Mouse (Mus musculus) R1 (cell line): Measurements from ENCODE around the gene Arf3.

Experiments
- DNase-seq: peaks from one replicate; pipeline ENCODE4 v3.0.0-alpha.2; 2018; ENCODE audit warnings: low read depth, low spot score

Gene Arf3

GRCm38 (mm10) chr15:98790761-98791160 is 27.7 kb upstream of the Arf3 start:
- DNase-seq, result no peak

DNA sequence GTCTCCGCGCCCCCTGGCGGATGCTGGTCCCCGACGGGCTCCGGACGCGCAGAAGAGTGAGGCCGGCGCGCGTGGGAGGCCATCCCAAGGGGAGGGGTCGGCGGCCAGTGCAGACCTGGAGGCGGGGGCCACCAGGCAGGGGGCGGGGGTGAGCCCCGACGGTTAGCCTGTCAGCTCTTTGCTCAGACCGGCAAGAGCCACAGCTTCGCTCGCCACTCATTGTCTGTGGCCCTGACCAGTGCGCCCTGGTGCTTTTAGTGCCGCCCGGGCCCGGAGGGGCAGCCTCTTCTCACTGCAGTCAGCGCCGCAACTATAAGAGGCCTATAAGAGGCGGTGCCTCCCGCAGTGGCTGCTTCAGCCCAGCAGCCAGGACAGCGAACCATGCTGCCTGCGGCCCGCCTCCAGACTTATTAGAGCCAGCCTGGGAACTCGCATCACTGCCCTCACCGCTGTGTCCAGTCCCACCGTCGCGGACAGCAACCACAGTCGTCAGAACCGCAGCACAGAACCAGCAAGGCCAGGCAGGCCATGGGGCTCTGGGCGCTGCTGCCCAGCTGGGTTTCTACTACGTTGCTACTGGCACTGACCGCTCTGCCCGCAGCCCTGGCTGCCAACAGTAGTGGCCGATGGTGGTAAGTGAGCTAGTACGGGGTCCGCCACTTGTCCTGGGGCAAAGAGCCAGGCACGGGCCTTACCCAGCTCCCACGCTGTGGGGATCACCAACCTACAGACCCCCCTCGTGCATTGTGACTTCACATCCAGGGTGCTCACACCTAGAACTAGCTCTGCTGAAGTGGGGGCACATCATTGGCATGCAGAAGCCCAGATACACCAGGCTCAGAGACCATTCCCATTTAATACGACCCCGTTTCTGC is 26.9 kb upstream of the Arf3 start, which contains the start of gene Wnt1:
Gene Wnt1, plus strand, starts transcription at position 197 of the 875 bp plus-strand sequence.
- peak; percentile 57 for DNase-seq

DNA sequence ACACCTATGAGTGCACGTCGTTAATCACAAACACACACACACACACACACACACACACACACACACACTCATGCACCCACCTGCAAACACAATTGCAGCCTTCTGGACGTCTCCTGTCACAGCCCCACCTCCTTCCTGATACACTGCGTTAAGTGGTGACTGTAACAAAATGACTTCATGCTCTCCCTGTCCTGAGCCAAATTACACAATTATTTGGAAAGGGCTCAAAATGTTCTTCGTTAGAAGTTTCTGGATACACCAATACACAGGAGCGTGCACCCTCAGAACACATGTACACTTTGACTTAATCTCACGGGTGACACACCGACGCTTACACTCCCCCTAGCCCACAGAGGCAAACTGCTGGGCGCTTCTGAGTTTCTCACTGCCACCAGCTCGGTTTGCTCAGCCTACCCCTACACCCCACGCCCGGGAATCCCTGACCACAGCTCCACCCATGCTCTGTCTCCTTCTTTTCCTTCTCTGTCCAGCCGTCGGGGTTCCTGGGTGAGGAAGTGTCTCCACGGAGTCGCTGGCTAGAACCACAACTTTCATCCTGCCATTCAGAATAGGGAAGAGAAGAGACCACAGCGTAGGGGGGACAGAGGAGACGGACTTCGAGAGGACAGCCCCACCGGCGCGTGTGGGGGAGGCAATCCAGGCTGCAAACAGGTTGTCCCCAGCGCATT is 26.1 kb upstream of the Arf3 start:
- DNase-seq, result no peak

- DNase-seq, result peak; percentile 25
Measured at GRCm38 (mm10) chr15:98787930-98788329, 24.9 kb upstream of the Arf3 start.

- DNase-seq, result peak; percentile 87
Measured at GRCm38 (mm10) chr15:98785744-98786143, 22.7 kb upstream of the Arf3 start.

DNA sequence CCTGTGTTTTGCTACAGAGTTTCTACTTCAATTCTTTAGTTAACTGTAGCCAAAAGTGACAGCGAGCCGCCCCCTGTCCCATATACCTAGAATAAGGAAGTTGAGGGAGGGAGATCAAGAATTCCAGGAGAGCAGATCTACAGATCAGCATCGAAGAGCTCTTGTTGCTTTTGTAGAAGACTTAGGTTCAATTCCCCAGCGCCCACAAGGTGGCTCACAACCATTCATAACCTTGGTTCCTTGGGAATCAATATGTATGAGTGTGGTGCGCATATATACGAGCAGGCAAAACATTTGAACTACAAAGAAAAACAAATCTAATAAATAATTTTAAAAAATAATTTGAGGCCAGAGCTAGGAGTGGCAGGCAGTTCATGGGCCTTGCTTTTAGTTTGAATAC is 18.2 kb upstream of the Arf3 start:
- DNase-seq, result no peak

- DNase-seq, result no peak
Measured at GRCm38 (mm10) chr15:98780573-98780972, 17.6 kb upstream of the Arf3 start.

- DNase-seq, result no peak
Measured at GRCm38 (mm10) chr15:98780075-98780474, 17.1 kb upstream of the Arf3 start.

GRCm38 (mm10) chr15:98778806-98779205 is 15.8 kb upstream of the Arf3 start:
- no peak for DNase-seq

- peak; percentile 58 for DNase-seq
Measured at GRCm38 (mm10) chr15:98778191-98778770, 15.3 kb upstream of the Arf3 start.

DNA sequence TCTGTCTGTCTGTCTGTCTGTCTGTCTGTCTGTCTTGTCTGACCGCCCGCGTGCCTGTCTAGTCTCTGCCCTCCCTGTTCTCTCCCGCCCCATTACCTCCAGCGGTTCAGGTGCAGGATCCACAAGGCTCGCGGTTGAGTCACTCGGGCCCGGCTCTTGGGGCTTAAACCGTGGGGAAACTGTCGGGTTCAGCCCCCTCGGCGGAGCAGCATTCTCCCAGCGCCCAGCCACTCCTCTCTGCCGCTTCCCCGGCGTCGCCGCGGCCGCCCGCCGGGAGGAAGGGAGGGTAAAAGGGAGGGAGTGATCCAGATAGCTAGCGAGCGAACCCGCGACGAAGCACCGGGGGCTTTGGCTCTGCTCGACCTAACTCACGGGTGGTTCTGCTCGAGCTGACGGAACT is 14.7 kb upstream of the Arf3 start, which contains the start of gene Wnt10b:
Gene Wnt10b, minus strand, starts transcription at position 389 of the 400 bp plus-strand sequence.
- no peak for DNase-seq

- DNase-seq, result no peak
Measured at GRCm38 (mm10) chr15:98777005-98777616, 14.1 kb upstream of the Arf3 start.

DNA sequence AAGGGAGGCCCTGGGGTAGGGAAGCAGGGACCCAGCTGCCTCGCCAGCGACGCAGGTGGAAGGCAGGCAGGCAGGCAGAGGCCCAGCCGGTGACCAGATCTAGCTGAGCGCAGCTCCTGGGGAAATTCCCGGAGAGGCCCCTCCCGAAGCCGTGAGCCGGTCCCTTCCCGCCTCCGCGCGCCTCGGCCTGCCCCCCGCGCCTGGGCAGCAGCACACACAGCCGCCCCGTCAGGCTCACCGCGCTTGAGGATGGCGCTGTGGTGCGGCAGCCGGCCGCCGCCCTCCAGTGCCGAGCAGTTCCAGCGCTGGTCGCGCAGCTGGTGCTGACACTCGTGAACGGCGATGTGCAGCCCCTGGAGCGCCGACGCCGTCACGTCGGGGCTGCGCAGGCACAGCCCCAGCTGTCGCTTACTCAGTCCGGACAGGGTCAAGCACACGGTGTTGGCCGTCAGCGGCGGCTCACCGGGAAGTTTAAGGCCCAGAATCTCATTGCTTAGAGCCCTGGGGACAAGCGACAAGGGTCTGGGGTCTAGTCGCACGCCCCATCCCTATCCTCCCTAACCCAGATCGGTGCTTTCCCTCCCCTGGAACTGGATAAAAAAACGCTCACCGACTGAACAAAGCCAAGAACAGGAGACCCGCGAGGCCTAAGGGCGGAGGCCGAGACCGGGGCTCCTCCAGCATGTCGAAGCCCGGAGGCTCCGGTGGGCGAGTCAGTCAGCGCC is 13.4 kb upstream of the Arf3 start:
- no peak for DNase-seq

DNA sequence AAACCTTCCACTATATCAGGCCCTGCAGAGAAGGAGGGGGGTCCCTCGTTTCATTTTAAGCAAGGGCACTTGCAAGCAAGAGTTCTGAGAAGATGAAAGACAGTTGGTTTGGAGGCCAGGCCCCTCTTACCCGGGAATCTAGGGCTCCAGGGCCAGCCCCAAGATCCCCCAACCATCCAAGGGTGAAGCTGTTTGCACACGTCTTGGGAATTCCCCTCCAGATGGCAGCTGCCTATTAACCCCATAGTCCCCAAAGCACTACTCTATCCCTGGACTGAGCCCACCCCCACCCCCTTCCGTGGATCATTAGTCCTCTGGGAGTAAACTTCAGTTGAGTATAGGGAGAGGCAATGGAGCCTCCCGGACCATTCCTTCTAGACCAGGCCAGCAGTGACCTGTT is 12.5 kb upstream of the Arf3 start:
- DNase-seq, result no peak

DNA sequence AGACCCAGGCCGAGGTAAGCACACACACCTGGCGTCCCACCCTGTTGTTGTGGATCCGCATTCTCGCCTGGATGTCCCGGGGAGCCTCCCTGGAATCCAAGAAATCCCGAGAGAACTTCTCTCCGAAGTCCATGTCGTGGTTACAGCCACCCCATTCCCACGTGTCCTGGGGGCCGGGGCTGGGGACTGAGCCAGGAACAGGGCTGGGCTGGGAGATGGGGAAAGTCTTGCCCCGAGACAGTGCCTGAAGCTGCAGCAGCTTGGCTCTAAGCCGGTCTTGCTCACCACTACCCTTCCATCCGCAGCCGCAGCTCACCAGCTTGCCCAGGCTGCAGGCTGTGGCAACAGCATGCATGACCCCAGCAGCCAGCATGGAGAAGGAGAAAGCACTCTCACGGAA is 11.1 kb upstream of the Arf3 start:
- no peak for DNase-seq

GRCm38 (mm10) chr15:98772511-98773211 is 9.6 kb upstream of the Arf3 start:
- peak; percentile 47 for DNase-seq

DNA sequence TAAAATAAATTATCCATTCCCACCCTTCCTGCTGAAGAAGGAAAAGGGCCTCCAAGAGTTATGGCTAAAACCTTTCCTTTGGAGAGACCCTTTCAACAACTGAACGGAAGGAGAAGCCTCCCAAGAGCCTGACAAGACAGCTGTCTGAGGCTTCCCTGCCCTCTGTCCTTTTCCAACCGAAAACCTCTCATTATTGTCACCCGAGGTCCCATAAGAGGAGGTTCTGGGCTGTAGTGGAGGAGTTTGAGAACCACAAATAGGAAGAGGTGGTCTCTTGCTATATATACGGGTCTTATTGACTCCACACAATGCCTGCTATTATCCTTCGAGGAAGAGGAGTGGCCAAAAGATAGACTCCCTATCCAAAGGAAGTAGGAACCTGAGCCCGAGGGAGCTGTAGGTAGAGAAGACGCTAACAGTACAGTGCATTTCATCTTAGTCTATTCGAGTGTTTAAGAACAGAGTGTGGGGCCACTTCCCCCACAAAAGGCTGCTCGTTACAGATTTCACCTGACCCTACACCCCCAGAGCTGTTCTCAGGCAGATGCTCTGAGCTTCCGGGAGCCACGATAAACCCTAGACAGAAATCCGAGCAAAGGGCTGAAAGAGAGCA is 8.9 kb upstream of the Arf3 start:
- no peak for DNase-seq

- no peak for DNase-seq
Measured at GRCm38 (mm10) chr15:98768259-98768658, 5.2 kb upstream of the Arf3 start.

- no peak for DNase-seq
Measured at GRCm38 (mm10) chr15:98765929-98766328, 2.9 kb upstream of the Arf3 start.

DNA sequence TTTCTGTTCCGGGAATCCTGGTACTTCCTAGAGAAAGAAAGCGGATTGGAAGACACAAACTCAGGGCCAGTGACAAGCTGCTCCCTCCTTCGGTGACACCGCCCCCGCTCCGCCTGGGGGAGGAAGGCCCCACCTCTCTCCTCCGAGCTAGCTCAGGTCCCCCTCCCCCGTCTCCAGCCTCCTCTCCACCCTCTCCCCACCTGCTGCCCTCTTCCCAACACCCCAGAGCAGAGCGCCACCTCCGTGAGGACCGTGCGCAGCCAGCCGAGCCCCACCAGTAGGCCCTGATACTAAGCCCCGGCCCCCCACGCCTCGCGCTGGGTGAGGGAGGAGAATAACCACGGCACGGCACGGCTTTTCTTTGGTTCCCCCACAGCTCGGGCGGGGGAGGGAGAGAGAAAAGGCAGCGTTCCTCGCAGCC is 803 bp downstream of the Arf3 start:
- peak; percentile 93 for DNase-seq
